In genomic region chr13:104070703-104071102, GRCm38 (mm10) we compare ENCODE assay signal across 16 mouse cellular contexts. TPM values are rescaled to one million over a fixed set of nuclear protein-coding genes. Genes with fewer than 3 reads are reported as not detected.
A peak's percentile ranks its signal among the peaks of the same experiment; 100 is the strongest.
DNase-seq lines count a peak whose midpoint lies in the region; ATAC-seq and TF ChIP-seq lines count a peak whose summit lies in the region.
"Had no signal": no experiment of that assay in that cellular context is flagged by ENCODE, and none has a peak within 500 bp of the region (broad histone marks: within the 10 kb centered on the region; RNA-seq: fewer than 3 reads in every experiment).

No protein-coding gene starts in this region.

- 0 out of 2 replicates have a peak overlapping the region, but pooled peaks have one; percentile 53 for H3K27ac ChIP-seq in heart, embryonic 13.5 days (replicated peaks)
- H3K27ac ChIP-seq in lung, embryonic 14.5 days (ENCODE audit: low read depth): no peak overlapping the region; the same call in 1 of the 2 replicates
- H3K27ac ChIP-seq in lung, embryonic 15.5 days: peak overlapping the region; percentile 53; the same call in 1 of the 2 replicates
- H3K27ac ChIP-seq: liver, embryonic 13.5 days had no signal

- no peak for TF ChIP-seq CTCF in lung, embryonic 14.5 days (IDR thresholded peaks at IDR 0.05; ENCODE audit: low read depth)
- no peak for TF ChIP-seq CTCF in lung, adult 2 months (IDR thresholded peaks at IDR 0.05; ENCODE audit: insufficient read depth, low read length)

- no peak overlapping the region for H3K9ac ChIP-seq in heart, embryonic 13.5 days
- H3K9ac ChIP-seq in lung, embryonic 14.5 days: no peak overlapping the region
- 0 out of 2 replicates have a peak overlapping the region, but pooled peaks have one; percentile 4 for H3K9ac ChIP-seq in lung, embryonic 15.5 days
- H3K9ac ChIP-seq: liver, embryonic 13.5 days had no signal

- WGBS in heart, embryonic 13.5 days: 63% methylated on average over 3 of the region's 3 CpGs
- WGBS in lung, embryonic 14.5 days: 70% methylated on average over 3 of the region's 3 CpGs
- WGBS in lung, adult 2 months: 34% methylated on average over 3 of the region's 3 CpGs
- WGBS in lung, embryonic 15.5 days: 47% methylated on average over 3 of the region's 3 CpGs

- no peaks in the 10 kb centered on the region for H3K27me3 ChIP-seq in heart, embryonic 13.5 days (replicated peaks)
- no peaks in the 10 kb centered on the region for H3K27me3 ChIP-seq in lung, embryonic 14.5 days (ENCODE audit: insufficient read depth, low read length)
- no peaks in the 10 kb centered on the region for H3K27me3 ChIP-seq in lung, embryonic 15.5 days
- H3K27me3 ChIP-seq: liver, embryonic 13.5 days had no signal

- H3K36me3 ChIP-seq in heart, embryonic 13.5 days: peaks cover 27% of the 10 kb centered on the region
- peaks cover 15% of the 10 kb centered on the region; the same call in 1 of the 2 replicates for H3K36me3 ChIP-seq in lung, embryonic 14.5 days (ENCODE audit: insufficient read depth)
- H3K36me3 ChIP-seq in lung, embryonic 15.5 days: no peaks in the 10 kb centered on the region

- TF ChIP-seq POLR2A in lung, adult 2 months (IDR thresholded peaks at IDR 0.05; ENCODE audit: borderline replicate concordance, extremely low read depth, low read depth, low read length): no peak

- ATAC-seq in heart, embryonic 13.5 days (ENCODE audit: extremely low read depth, insufficient number of reproducible peaks, low FRiP score, low TSS enrichment): no peak
- ATAC-seq in lung, embryonic 14.5 days (ENCODE audit: insufficient read depth): no peak
- no peak for ATAC-seq in lung, embryonic 15.5 days (ENCODE audit: borderline replicate concordance, extremely low read depth, low FRiP score, low TSS enrichment)
- ATAC-seq: inflammation-experienced regulatory T-cells, adult 6 months had no signal

- H3K4me1 ChIP-seq in heart, embryonic 13.5 days: peaks cover 27% of the 10 kb centered on the region
- H3K4me1 ChIP-seq in lung, embryonic 14.5 days (ENCODE audit: insufficient read depth): no peaks in the 10 kb centered on the region
- peaks cover 16% of the 10 kb centered on the region for H3K4me1 ChIP-seq in lung, adult 2 months (ENCODE audit: control insufficient read depth, insufficient read depth, low read length)
- peaks cover 20% of the 10 kb centered on the region for H3K4me1 ChIP-seq in lung, embryonic 15.5 days

- no peak overlapping the region for H3K4me3 ChIP-seq in heart, embryonic 13.5 days
- no peak overlapping the region for H3K4me3 ChIP-seq in lung, embryonic 14.5 days (ENCODE audit: low read depth, low read length)
- H3K4me3 ChIP-seq in lung, adult 2 months (replicated peaks; ENCODE audit: extremely low read depth, low read depth, low read length): no peak overlapping the region
- H3K4me3 ChIP-seq in lung, embryonic 15.5 days: no peak overlapping the region
- H3K4me3 ChIP-seq: liver, embryonic 13.5 days had no signal

- no peaks in the 10 kb centered on the region for H3K9me3 ChIP-seq in heart, embryonic 13.5 days
- H3K9me3 ChIP-seq in lung, embryonic 14.5 days (ENCODE audit: low read depth, low read length): no peaks in the 10 kb centered on the region
- H3K9me3 ChIP-seq in lung, embryonic 15.5 days: no peaks in the 10 kb centered on the region
- H3K9me3 ChIP-seq: liver, embryonic 13.5 days had no signal

- no peak for DNase-seq in heart, adult 8-10 months (ENCODE audit: low spot score)
- DNase-seq in lung, embryonic 14.5 days: peak; percentile 38
- no peak for DNase-seq in lung, adult 2 months
- DNase-seq in lung, postnatal 4 days: peak; percentile 30
- no peak for DNase-seq in cerebellum, adult 8-10 months
- DNase-seq in retina, embryonic 14.5 days (ENCODE audit: low spot score): no peak
- DNase-seq: adrenal gland, adult 2 months; cerebellum, adult 2 months; kidney, postnatal 25 days; liver, embryonic 13.5 days; right cerebral cortex, adult 18-20 months; thymus, postnatal 4 days had no signal

- no peak overlapping the region for H3K4me2 ChIP-seq in heart, embryonic 13.5 days
- H3K4me2 ChIP-seq in lung, embryonic 14.5 days: no peak overlapping the region
- no peak overlapping the region for H3K4me2 ChIP-seq in lung, embryonic 15.5 days
- H3K4me2 ChIP-seq: liver, embryonic 13.5 days; midbrain, embryonic 11.5 days had no signal

RNA-seq across cellular contexts. Expression of gene Nln, which starts 38.7 kb away (rescaled TPM):
- polyA plus RNA-seq in heart, embryonic 13.5 days (2015; fragmentation: Nextera tagmentation; extraction: Ambion mirVana): 19.5 and 19.8 TPM in 2 replicates
- total RNA-seq in heart, adult 8-10 months (2022): 10 to 100 TPM; 10.5 to 13.8 (median 11.0) TPM
- 23.3 and 24.8 TPM in 2 replicates for polyA plus RNA-seq in lung, embryonic 14.5 days (2014; fragmentation: Nextera tagmentation; extraction: Ambion mirVana)
- polyA plus RNA-seq in lung, adult 2 months (2012; rRNA removed): 7.7 and 12.4 TPM in 2 replicates
- 18.6 and 18.7 TPM in 2 replicates for polyA plus RNA-seq in lung, embryonic 15.5 days (2015; fragmentation: Nextera tagmentation; extraction: Ambion mirVana)

RNA-seq across cellular contexts. Expression of gene Sgtb, which starts 38.8 kb away (rescaled TPM):
- 2.2 and 2.8 TPM in 2 replicates for polyA plus RNA-seq in heart, embryonic 13.5 days (2015; fragmentation: Nextera tagmentation; extraction: Ambion mirVana)
- total RNA-seq in heart, adult 8-10 months (2022): under 1 TPM; 0.60 to 0.84 (median 0.71) TPM
- polyA plus RNA-seq in lung, embryonic 14.5 days (2014; fragmentation: Nextera tagmentation; extraction: Ambion mirVana): 5.5 and 6.3 TPM in 2 replicates
- polyA plus RNA-seq in lung, adult 2 months (2012; rRNA removed): 2.1 and 2.5 TPM in 2 replicates
- polyA plus RNA-seq in lung, embryonic 15.5 days (2015; fragmentation: Nextera tagmentation; extraction: Ambion mirVana): 5.5 TPM in 2 replicates

Comparison
In these comparisons a context has a peak if more than half of its experiments do, and no peak if none do; other contexts are left out.
1. DNase-seq: peak in lung, embryonic 14.5 days (single experiment) and lung, postnatal 4 days (2 of 2); none in heart, adult 8-10 months (single experiment), lung, adult 2 months (single experiment), cerebellum, adult 8-10 months (single experiment) and retina, embryonic 14.5 days (single experiment).